Mouse (Mus musculus) heart, postnatal 10 days (tissue): Measurements from ENCODE around the gene Wdr20. TPM values are rescaled to one million over a fixed set of nuclear protein-coding genes. Genes with fewer than 3 reads are reported as not detected.

ENCODE experiments used
- DNase-seq, 2 experiments: peaks; one replicate each; pipeline ENCODE4 v3.0.0; 2021
- intact Hi-C: fragments of 180-260 bp; cut with DNase I; formaldehyde crosslinking; loops from one replicate; pipeline ENCODE4 v1.15.1; 2025
- total RNA-seq, 2 experiments: library from RNA; stranded (reverse); gene quantifications; 2 replicates each; pipeline ENCODE4 v1.2.3; 2021

Gene Wdr20
- total RNA-seq, 2 experiments from 2014 or later = 29.0 to 34.0 TPM

GRCm38 (mm10) chr12:110770479-110771247 lies 32.9 kb downstream of the Wdr20 start:
- DNase-seq = no peak

GRCm38 (mm10) chr12:110771961-110772360 lies 34.2 kb downstream of the Wdr20 start:
- DNase-seq = no peak
- intact Hi-C loops = no loop called here

More at GRCm38 (mm10) chr12:110770479-110771247, 32.9 kb downstream of the Wdr20 start:
- intact Hi-C loops = no loop called here

GRCm38 (mm10) chr12:110775628-110776426 lies 38.1 kb downstream of the Wdr20 start:
- DNase-seq = peak; percentile 26 to 35

GRCm38 (mm10) chr12:110777853-110778252 lies 40.1 kb downstream of the Wdr20 start:
- intact Hi-C loops = no loop called here
- no peak for DNase-seq

More at GRCm38 (mm10) chr12:110775628-110776426, 38.1 kb downstream of the Wdr20 start:
- intact Hi-C loops = no loop called here

GRCm38 (mm10) chr12:110779296-110779695 lies 41.6 kb downstream of the Wdr20 start:
- DNase-seq = no peak
- intact Hi-C loops = no loop called here

- DNase-seq = no peak
- intact Hi-C loops = no loop called here
These were observed 43.4 kb downstream of the Wdr20 start for GRCm38 (mm10) chr12:110781181-110781580.

- intact Hi-C loops = no loop called here
These were observed 44.5 kb downstream of the Wdr20 start for GRCm38 (mm10) chr12:110782278-110782677.

GRCm38 (mm10) chr12:110784211-110784610 lies 46.5 kb downstream of the Wdr20 start:
- intact Hi-C loops = no loop called here
- no peak for DNase-seq

More at GRCm38 (mm10) chr12:110782278-110782677, 44.5 kb downstream of the Wdr20 start:
- DNase-seq = no peak

- intact Hi-C loops = no loop called here
- peak in 1 of 2 experiments; percentile 19 for DNase-seq
These were observed 48.5 kb downstream of the Wdr20 start for GRCm38 (mm10) chr12:110786243-110786642.

GRCm38 (mm10) chr12:110790580-110790979 lies 52.8 kb downstream of the Wdr20 start:
- intact Hi-C loops = no loop called here
- no peak for DNase-seq

GRCm38 (mm10) chr12:110791026-110791425 lies 53.3 kb downstream of the Wdr20 start:
- intact Hi-C loops = no loop called here
- no peak for DNase-seq

GRCm38 (mm10) chr12:110795035-110795434 lies 57.3 kb downstream of the Wdr20 start:
- DNase-seq = peak in 1 of 2 experiments; percentile 12
- intact Hi-C loops = no loop called here

GRCm38 (mm10) chr12:110796748-110797147 lies 59.0 kb downstream of the Wdr20 start:
- intact Hi-C loops = no loop called here
- DNase-seq = no peak

- no peak for DNase-seq
- intact Hi-C loops = no loop called here
These were observed 59.5 kb downstream of the Wdr20 start for GRCm38 (mm10) chr12:110797202-110797601.

- DNase-seq = peak; percentile 38 to 44
- intact Hi-C loops = no loop called here
These were observed 60.2 kb downstream of the Wdr20 start for GRCm38 (mm10) chr12:110797842-110798431.

GRCm38 (mm10) chr12:110799226-110799625 lies 61.5 kb downstream of the Wdr20 start:
- intact Hi-C loops = no loop called here
- DNase-seq = peak in 1 of 2 experiments; percentile 11

GRCm38 (mm10) chr12:110801876-110802464 lies 64.2 kb downstream of the Wdr20 start:
- intact Hi-C loops = no loop called here
- peak in 1 of 2 experiments; percentile 9 for DNase-seq

- intact Hi-C loops = no loop called here
- DNase-seq = no peak
These were observed 65.0 kb downstream of the Wdr20 start for GRCm38 (mm10) chr12:110802674-110803297.

- intact Hi-C loops = no loop called here
- DNase-seq = peak; percentile 39 to 43
These were observed 66.5 kb downstream of the Wdr20 start for GRCm38 (mm10) chr12:110804261-110804660.

- intact Hi-C loops = loop anchor here (5.0 kb wide), 1 partner anchor 69 kb away; the partner anchor contains the start of gene Wdr20
- peak; percentile 48 to 52 for DNase-seq
These were observed 68.7 kb downstream of the Wdr20 start for GRCm38 (mm10) chr12:110806301-110806970.
